Mouse (Mus musculus) embryonic facial prominence, embryonic 13.5 days (tissue): ENCODE results near the gene A930004D18Rik. TPM values are rescaled to one million over a fixed set of nuclear protein-coding genes. Genes with fewer than 3 reads are reported as not detected.

Experiments used
- ATAC-seq: fragments of 200-750 bp; cut with Nextera tagmentation; 2 replicates; pipeline ENCODE4 v1.8.0; 2017; ENCODE audit warnings: low read depth; ENCODE audit not compliant: insufficient number of reproducible peaks, insufficient read depth, low FRiP score, low TSS enrichment
- H3K27ac ChIP-seq: fragments of 300-500 bp; sonication (generic); 2 replicates; pipeline ENCODE4 v1.5.1; 2015; ENCODE audit warnings: moderate library complexity, mild to moderate bottlenecking, inconsistent platforms
- H3K27me3 ChIP-seq: fragments of 300-500 bp; sonication (generic); 2 replicates; pipeline ENCODE4 v1.6.1; 2015; ENCODE audit warnings: mild to moderate bottlenecking, inconsistent platforms
- H3K36me3 ChIP-seq: fragments of 300-500 bp; sonication (generic); 2 replicates; pipeline ENCODE4 v1.6.1; 2015; ENCODE audit warnings: mild to moderate bottlenecking, inconsistent platforms
- H3K4me1 ChIP-seq: fragments of 300-500 bp; sonication (generic); 2 replicates; pipeline ENCODE4 v1.6.1; 2015; ENCODE audit warnings: inconsistent platforms
- H3K4me2 ChIP-seq: fragments of 300-500 bp; sonication (generic); 2 replicates; pipeline ENCODE4 v1.6.1; 2015; ENCODE audit warnings: moderate library complexity, mild to moderate bottlenecking, inconsistent platforms
- H3K4me3 ChIP-seq: fragments of 300-500 bp; sonication (generic); 2 replicates; pipeline ENCODE4 v1.5.1; 2015; ENCODE audit warnings: mild to moderate bottlenecking, inconsistent platforms
- H3K9ac ChIP-seq: fragments of 300-500 bp; sonication (generic); 2 replicates; pipeline ENCODE4 v1.6.1; 2015; ENCODE audit warnings: mild to moderate bottlenecking, inconsistent platforms
- H3K9me3 ChIP-seq: fragments of 300-500 bp; sonication (generic); 2 replicates; pipeline ENCODE4 v1.6.1; 2016; ENCODE audit warnings: inconsistent platforms
- WGBS: fragments of 180-500 bp; shearing (Covaris S2); methylation state at CpG from one replicate; pipeline ENCODE4 v1.1.7; 2015; ENCODE audit warnings: mixed read lengths; 5-methylcytosine and 5-hydroxymethylcytosine counted together
- polyA plus RNA-seq: library from polyadenylated mRNA; unstranded; fragments of >200 nt; fragmentation: Nextera tagmentation; extraction: Ambion mirVana; gene quantifications from 2 replicates; pipeline ENCODE4 v1.2.1, GENCODE M21; 2015

The A930004D18Rik gene
- polyA plus RNA-seq, 1 experiment from 2014 or later, result 13.7 TPM

- H3K9ac ChIP-seq, result no peak overlapping the region
- no peaks in the 10 kb centered on the region for H3K4me1 ChIP-seq
- no peak for ATAC-seq
- H3K4me2 ChIP-seq, result no peak overlapping the region
- no peaks in the 10 kb centered on the region for H3K9me3 ChIP-seq
- H3K27ac ChIP-seq, result no peak overlapping the region
- H3K27me3 ChIP-seq, result no peaks in the 10 kb centered on the region
- 78% methylated on average over 1 of the region's 1 CpGs for WGBS
- H3K4me3 ChIP-seq, result no peak overlapping the region
- no peaks in the 10 kb centered on the region for H3K36me3 ChIP-seq
These were observed 20.9 kb downstream of the A930004D18Rik start for GRCm38 (mm10) chr2:18016639-18017038.

- H3K4me3 ChIP-seq, result no peak overlapping the region
- no peaks in the 10 kb centered on the region for H3K9me3 ChIP-seq
- H3K27ac ChIP-seq, result no peak overlapping the region
These were observed 22.0 kb downstream of the A930004D18Rik start for GRCm38 (mm10) chr2:18015581-18015980.

GRCm38 (mm10) chr2:18012866-18013265 lies 24.7 kb downstream of the A930004D18Rik start:
- WGBS, result 91% methylated on average over 3 of the region's 3 CpGs
- Histone ChIP-seq H3K4me1 (no peaks in the 10 kb centered on the region), H3K27me3 (no peaks in the 10 kb centered on the region), H3K9me3 (no peaks in the 10 kb centered on the region), H3K9ac (no peak overlapping the region), H3K27ac (no peak overlapping the region), H3K36me3 (no peaks in the 10 kb centered on the region), H3K4me2 (no peak overlapping the region), H3K4me3 (no peak overlapping the region)
- ATAC-seq, result no peak

More at GRCm38 (mm10) chr2:18015581-18015980, 22.0 kb downstream of the A930004D18Rik start:
- no peaks in the 10 kb centered on the region for H3K4me1 ChIP-seq
- H3K27me3 ChIP-seq, result no peaks in the 10 kb centered on the region
- no peak overlapping the region for H3K4me2 ChIP-seq
- H3K9ac ChIP-seq, result no peak overlapping the region
- 50% methylated on average over 3 of the region's 3 CpGs for WGBS
- H3K36me3 ChIP-seq, result no peaks in the 10 kb centered on the region
- ATAC-seq, result no peak

GRCm38 (mm10) chr2:18011226-18011625 lies 26.3 kb downstream of the A930004D18Rik start:
- Histone ChIP-seq H3K4me2 (no peak overlapping the region), H3K9ac (no peak overlapping the region), H3K27ac (no peak overlapping the region), H3K4me1 (no peaks in the 10 kb centered on the region), H3K36me3 (no peaks in the 10 kb centered on the region), H3K4me3 (no peak overlapping the region), H3K9me3 (no peaks in the 10 kb centered on the region), H3K27me3 (no peaks in the 10 kb centered on the region)
- no peak for ATAC-seq
- 79% methylated on average over 6 of the region's 6 CpGs for WGBS

- WGBS, result 23% methylated on average over 8 of the region's 8 CpGs
- Histone ChIP-seq H3K27ac (no peak overlapping the region), H3K9ac (no peak overlapping the region), H3K4me2 (no peak overlapping the region), H3K4me3 (no peak overlapping the region), H3K36me3 (no peaks in the 10 kb centered on the region), H3K9me3 (no peaks in the 10 kb centered on the region), H3K4me1 (0 out of 2 replicates have a peak, but pooled peaks cover 6% of the 10 kb centered on the region), H3K27me3 (no peaks in the 10 kb centered on the region)
- no peak for ATAC-seq
These were observed 32.4 kb downstream of the A930004D18Rik start for GRCm38 (mm10) chr2:18005137-18005536.

GRCm38 (mm10) chr2:18004286-18004685 lies 33.3 kb downstream of the A930004D18Rik start:
- 49% methylated on average over 4 of the region's 4 CpGs for WGBS
- Histone ChIP-seq H3K4me3 (no peak overlapping the region), H3K4me1 (0 out of 2 replicates have a peak, but pooled peaks cover 6% of the 10 kb centered on the region), H3K36me3 (no peaks in the 10 kb centered on the region), H3K27me3 (no peaks in the 10 kb centered on the region), H3K4me2 (no peak overlapping the region), H3K9ac (no peak overlapping the region), H3K9me3 (no peaks in the 10 kb centered on the region), H3K27ac (no peak overlapping the region)
- no peak for ATAC-seq

- H3K27ac ChIP-seq, result no peak overlapping the region
- H3K36me3 ChIP-seq, result no peaks in the 10 kb centered on the region
- 88% methylated on average over 3 of the region's 3 CpGs for WGBS
- H3K9ac ChIP-seq, result no peak overlapping the region
- no peaks in the 10 kb centered on the region for H3K27me3 ChIP-seq
- no peaks in the 10 kb centered on the region for H3K9me3 ChIP-seq
- no peak overlapping the region for H3K4me3 ChIP-seq
- 0 out of 2 replicates have a peak, but pooled peaks cover 6% of the 10 kb centered on the region for H3K4me1 ChIP-seq
- H3K4me2 ChIP-seq, result no peak overlapping the region
- no peak for ATAC-seq
These were observed 35.2 kb downstream of the A930004D18Rik start for GRCm38 (mm10) chr2:18002306-18002705.

- Histone ChIP-seq H3K9me3 (no peaks in the 10 kb centered on the region), H3K4me2 (no peak within 1 kb of the TSS), H3K4me1 (no peaks in the 10 kb centered on the region), H3K9ac (no peak within 1 kb of the TSS), H3K36me3 (no peaks in the 10 kb centered on the region), H3K27me3 (no peaks in the 10 kb centered on the region), H3K27ac (no peak within 1 kb of the TSS), H3K4me3 (no peak within 1 kb of the TSS)
- ATAC-seq, result no peak
These were observed 40.7 kb downstream of the A930004D18Rik start, which contains the start of gene H2al2a for GRCm38 (mm10) chr2:17996858-17997257. TSS of gene H2al2a (minus strand) at chr2:17996958.

- no peak overlapping the region for H3K9ac ChIP-seq
These were observed 48.0 kb downstream of the A930004D18Rik start for GRCm38 (mm10) chr2:17989562-17989961.

GRCm38 (mm10) chr2:17989115-17989514 lies 48.4 kb downstream of the A930004D18Rik start:
- no peak overlapping the region for H3K27ac ChIP-seq
- H3K9ac ChIP-seq, result no peak overlapping the region
- WGBS, result 62% methylated on average over 3 of the region's 3 CpGs
- H3K4me1 ChIP-seq, result no peaks in the 10 kb centered on the region
- H3K27me3 ChIP-seq, result no peaks in the 10 kb centered on the region
- no peaks in the 10 kb centered on the region for H3K36me3 ChIP-seq
- no peak for ATAC-seq
- H3K4me3 ChIP-seq, result no peak overlapping the region
- H3K9me3 ChIP-seq, result no peaks in the 10 kb centered on the region
- no peak overlapping the region for H3K4me2 ChIP-seq

More at GRCm38 (mm10) chr2:17989562-17989961, 48.0 kb downstream of the A930004D18Rik start:
- Histone ChIP-seq H3K27me3 (no peaks in the 10 kb centered on the region), H3K36me3 (no peaks in the 10 kb centered on the region), H3K27ac (no peak overlapping the region), H3K4me3 (no peak overlapping the region), H3K4me2 (no peak overlapping the region), H3K4me1 (no peaks in the 10 kb centered on the region), H3K9me3 (no peaks in the 10 kb centered on the region)
- no peak for ATAC-seq

- Histone ChIP-seq H3K4me2 (no peak overlapping the region), H3K4me3 (no peak overlapping the region), H3K36me3 (no peaks in the 10 kb centered on the region), H3K27ac (no peak overlapping the region), H3K9me3 (no peaks in the 10 kb centered on the region), H3K9ac (no peak overlapping the region), H3K27me3 (no peaks in the 10 kb centered on the region), H3K4me1 (no peaks in the 10 kb centered on the region)
- ATAC-seq, result no peak
- WGBS, result 87% methylated on average over 3 of the region's 3 CpGs
These were observed 50.8 kb downstream of the A930004D18Rik start for GRCm38 (mm10) chr2:17986694-17987093.

- Histone ChIP-seq H3K27me3 (no peaks in the 10 kb centered on the region), H3K27ac (no peak overlapping the region), H3K4me2 (no peak overlapping the region), H3K9ac (no peak overlapping the region), H3K9me3 (no peaks in the 10 kb centered on the region), H3K4me3 (no peak overlapping the region), H3K36me3 (no peaks in the 10 kb centered on the region), H3K4me1 (no peaks in the 10 kb centered on the region)
- 95% methylated on average over 3 of the region's 3 CpGs for WGBS
- ATAC-seq, result no peak
These were observed 52.8 kb downstream of the A930004D18Rik start for GRCm38 (mm10) chr2:17984774-17985173.
